Mouse (Mus musculus) fat pad, adult 2 months (tissue): ENCODE measurements around the gene Herc1.
A peak's percentile ranks its signal among the peaks of the same experiment; 100 is the strongest.

Experiments
- DNase-seq: peaks from one replicate; pipeline ENCODE4 v3.0.0-alpha.2; 2011; ENCODE audit warnings: low read depth, low spot score; ENCODE audit errors: extremely low read depth

Gene Herc1

GRCm38 (mm10) chr9:66492361-66492760, 142.1 kb downstream of the Herc1 start:
- DNase-seq, result no peak

- DNase-seq, result no peak
These were observed 143.7 kb downstream of the Herc1 start for GRCm38 (mm10) chr9:66493992-66494391.

GRCm38 (mm10) chr9:66501248-66501647, 151.0 kb downstream of the Herc1 start:
- DNase-seq, result no peak

DNA sequence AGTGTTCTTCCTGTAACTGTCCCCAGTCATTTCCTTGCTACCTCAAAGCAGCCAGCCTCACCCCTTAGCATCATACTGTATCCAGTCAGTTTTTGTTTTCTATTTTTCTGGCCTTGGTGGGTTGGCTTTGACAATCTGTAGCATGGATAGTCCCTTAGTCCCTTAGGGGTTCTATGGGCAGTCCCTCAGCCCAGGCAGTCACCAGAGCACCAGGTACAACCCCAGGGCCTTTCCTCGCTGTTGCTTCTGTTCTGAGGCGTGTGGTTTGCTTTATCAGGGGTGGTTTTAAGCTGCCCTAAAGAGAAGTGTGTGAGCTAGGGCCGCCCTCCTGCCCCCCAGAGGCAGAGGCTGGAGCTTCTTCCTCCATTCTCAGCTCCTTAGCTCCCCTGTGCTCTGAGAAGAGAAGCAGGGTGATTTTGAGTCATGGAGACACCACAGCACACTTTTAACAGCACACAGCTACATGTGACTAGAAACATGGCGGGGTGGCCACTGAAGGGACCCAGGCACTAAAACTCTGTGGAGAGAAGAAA, 153.7 kb downstream of the Herc1 start:
- DNase-seq, result no peak

DNA sequence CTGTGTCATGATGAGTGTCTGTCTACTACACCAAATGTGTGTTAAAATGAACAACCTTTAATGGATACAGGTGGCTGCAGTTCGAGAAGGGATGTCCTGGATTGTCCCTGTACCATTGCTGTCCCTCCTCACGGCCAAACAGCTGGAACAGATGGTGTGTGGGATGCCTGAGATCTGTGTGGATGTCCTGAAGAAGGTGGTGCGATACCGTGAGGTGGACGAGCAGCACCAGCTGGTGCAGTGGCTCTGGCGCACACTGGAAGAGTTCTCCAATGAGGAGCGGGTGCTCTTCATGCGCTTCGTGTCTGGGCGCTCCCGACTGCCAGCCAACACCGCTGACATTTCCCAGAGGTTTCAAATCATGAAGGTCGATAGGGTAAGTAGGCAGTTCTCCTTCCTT, 154.3 kb downstream of the Herc1 start:
- no peak for DNase-seq

DNA sequence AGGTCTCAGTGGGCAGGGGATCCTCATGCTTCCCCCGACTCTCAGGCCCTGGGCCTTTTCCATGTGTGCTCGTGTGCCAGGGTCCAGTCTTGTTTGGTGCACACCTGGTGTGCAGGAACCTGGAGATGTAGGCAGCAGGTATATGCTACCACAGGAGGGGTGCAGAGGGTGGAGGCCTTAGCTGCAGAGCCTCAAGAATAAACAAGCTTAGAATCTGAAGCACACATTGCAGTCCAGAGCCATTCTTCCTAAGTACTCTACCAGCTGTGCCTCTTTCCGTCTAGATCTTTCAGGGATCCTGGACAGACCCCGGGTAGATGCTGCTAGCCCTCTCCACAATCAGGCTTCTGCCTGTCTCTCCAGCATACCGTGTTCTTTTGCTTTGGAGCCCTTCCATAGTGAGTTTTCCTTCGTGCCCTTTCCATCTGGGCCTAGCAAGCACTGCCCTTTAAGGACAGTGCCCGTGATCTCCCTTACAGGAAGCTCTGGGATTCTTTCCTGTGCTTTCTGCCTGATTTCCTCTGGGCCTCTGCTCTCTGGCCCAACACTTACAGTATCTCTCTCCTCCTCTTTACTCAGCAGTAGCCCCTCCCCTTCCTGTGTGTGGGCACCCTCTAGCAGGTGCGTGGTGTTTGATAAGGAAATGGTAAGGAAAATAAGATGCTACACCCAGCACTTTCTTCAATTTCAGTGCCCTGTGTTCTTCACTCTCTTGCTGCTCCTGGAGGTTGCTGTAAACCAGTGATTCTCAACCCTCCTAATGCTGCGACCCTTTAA, 155.1 kb downstream of the Herc1 start:
- DNase-seq, result no peak

- DNase-seq, result no peak
These were observed 155.8 kb downstream of the Herc1 start for GRCm38 (mm10) chr9:66506011-66506410.

GRCm38 (mm10) chr9:66506424-66506823, 156.2 kb downstream of the Herc1 start:
- DNase-seq, result no peak

GRCm38 (mm10) chr9:66507684-66508083, 157.4 kb downstream of the Herc1 start:
- DNase-seq, result no peak

GRCm38 (mm10) chr9:66508890-66509399, 158.7 kb downstream of the Herc1 start:
- no peak for DNase-seq

DNA sequence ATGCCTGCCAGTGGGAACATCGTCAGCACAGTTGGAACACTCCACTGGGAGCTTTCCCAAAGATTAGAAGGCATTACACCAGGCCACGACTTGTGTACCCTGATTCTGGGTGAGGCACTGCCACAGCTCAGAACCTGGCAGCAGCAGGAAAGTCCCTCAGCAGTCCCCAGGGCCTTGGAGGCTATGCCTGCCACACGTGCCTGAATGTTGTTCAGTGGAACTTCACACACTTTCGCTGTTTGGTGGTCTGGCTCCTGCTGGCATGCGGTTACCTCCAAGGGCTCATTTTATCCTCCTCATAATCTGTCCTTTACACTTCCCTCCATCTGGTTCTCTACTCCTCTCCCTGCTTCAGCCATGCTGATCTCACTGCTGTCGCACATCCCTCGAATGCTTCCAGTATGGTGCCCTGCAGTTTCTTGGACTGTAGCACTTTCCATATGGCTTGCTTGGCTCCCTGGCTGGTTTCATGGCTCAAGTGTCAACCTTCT, 160.1 kb downstream of the Herc1 start:
- DNase-seq, result no peak

DNA sequence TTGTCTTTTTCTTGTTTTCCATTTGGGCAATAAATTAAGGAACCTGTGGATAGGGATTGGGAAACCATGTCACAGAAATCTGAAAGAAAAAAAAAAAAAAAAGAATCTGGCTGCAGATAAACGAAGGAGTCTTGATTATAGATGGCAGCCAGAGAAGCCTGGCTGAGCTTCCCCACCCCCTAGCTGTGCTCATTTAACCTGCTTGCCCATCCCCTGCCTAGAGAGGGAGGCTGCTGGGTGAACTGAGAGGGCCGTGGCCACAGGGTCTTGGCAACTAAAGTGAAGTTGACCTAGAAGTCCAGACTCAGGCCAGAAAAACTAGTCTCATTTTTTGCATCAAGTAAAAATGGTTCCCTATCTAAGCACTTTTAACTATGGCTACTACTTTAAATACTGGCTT, 160.7 kb downstream of the Herc1 start:
- no peak for DNase-seq

GRCm38 (mm10) chr9:66511580-66512350, 161.5 kb downstream of the Herc1 start:
- no peak for DNase-seq

DNA sequence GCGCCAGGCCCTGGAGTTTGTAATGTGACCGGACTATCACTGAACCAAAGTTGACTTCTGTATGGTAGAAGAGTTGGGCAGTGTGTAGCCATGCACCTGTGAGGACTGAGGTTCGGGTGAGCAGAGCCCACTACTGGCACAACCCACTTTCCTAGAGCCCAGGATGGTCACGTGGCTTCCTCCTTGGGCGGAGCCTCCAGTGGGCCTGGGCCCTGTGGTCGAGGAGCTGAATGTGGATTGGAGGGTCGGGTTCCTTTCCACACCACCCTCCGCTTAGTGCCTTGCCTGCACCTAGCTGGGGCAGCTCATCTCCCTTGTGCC, 162.1 kb downstream of the Herc1 start:
- no peak for DNase-seq

DNA sequence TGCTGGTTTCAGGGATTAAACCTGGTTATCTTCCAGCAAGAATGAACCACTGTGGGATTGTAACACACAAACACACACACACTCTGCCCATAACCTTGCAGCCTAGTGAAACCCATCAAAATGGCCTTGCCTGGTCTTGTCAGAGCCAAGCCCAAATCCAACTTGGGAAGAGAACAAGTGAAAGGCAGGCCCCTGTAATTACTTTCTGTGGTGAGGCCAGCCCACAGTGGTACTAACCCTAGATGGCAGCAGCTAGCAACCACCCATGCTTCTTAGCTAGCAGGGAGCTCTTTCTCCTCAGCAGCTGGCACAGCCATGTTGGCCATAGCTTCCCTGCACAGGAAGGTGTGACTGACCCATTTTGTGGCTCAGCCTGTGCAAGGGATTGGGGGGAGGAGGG, 162.9 kb downstream of the Herc1 start:
- no peak for DNase-seq

DNA sequence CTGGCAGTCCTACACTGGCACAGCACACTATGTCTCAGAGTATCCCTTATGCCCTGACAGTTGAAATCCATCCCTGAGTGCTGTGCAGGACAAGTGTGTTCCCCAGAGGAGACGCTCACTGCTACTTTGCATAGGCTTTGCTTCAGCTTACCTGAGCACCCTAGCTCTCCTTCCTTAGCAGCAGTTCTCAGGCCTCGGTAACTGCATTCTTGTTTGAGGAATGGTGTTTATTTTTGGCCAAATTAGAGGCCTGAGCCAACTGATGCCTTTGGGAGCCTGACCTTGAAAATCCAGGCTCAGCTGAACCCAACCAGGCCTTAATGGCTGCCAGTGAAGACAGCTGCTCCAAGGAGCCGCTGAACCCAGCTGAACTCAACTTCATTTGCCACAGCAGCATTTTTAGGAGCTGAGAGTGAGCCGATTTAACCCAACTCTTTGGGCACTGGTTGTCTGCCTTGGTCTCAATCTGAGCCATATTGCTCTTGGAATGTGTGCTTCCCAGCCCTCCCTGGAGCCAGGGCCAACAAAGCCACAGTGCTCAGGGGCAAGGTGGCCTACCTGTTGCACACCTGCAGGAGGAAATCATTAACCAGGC, 163.5 kb downstream of the Herc1 start:
- DNase-seq, result no peak

DNA sequence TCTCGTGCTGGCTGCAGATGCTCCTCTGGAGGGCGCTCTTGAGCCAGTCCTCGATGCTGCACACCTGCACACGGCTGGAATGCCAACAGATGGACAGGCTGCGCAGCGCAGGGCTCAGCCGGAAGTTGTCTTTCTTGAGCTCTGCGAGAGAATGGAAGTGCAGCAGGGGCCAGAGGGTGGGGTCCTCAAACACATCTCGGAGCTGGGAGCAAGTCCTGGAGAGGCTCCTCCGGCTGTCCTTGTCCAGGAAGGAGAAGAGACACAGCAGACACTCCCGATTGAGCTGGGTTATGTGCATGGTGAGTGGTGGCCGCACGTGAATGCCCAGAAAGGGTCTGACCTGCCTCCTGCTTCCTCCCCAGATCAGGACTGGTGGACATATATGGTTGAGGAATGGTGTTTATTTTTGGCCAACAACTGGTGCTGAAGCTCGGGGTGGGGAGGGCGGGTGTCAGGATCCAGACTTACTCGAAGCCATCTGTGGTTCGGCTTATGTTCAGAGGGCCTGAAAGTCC, 164.1 kb downstream of the Herc1 start, which contains the start of gene Fbxl22:
Fbxl22 (minus strand) TSS at position 338 of the 515 bp plus-strand sequence.
- DNase-seq, result no peak

GRCm38 (mm10) chr9:66515115-66515514, 164.9 kb downstream of the Herc1 start:
- no peak for DNase-seq

GRCm38 (mm10) chr9:66515680-66516210, 165.5 kb downstream of the Herc1 start:
- DNase-seq, result no peak

- DNase-seq, result peak; percentile 88
These were observed 166.2 kb downstream of the Herc1 start for GRCm38 (mm10) chr9:66516296-66516940.
